Mouse (Mus musculus): ENCODE data around the gene Nhej1. TPM values are rescaled to one million over a fixed set of nuclear protein-coding genes. Genes with fewer than 3 reads are reported as not detected.

Nhej1 gene
- polyA plus RNA-seq, 1 experiment from 2014 or later = 6.6 TPM

GRCm38 (mm10) chr1:75000496-75000895 is 124.5 kb downstream of the Nhej1 start:
- Histone ChIP-seq H3K36me3 (ENCODE audit: insufficient read depth, low read length) (no peaks in the 10 kb centered on the region), H3K4me2 (replicated peaks; ENCODE audit: low read depth, low read length) (no peak overlapping the region), H3K9ac (replicated peaks; ENCODE audit: low read depth) (no peak overlapping the region), H3K27ac (ENCODE audit: low read length) (no peak overlapping the region), H3K4me3 (ENCODE audit: low read depth, low read length) (no peak overlapping the region), H3K27me3 (replicated peaks; ENCODE audit: insufficient read depth, low read length) (no peaks in the 10 kb centered on the region), H3K9me3 (ENCODE audit: low read length) (no peaks in the 10 kb centered on the region), H3K4me1 (ENCODE audit: insufficient read depth, low read depth, low read length) (no peaks in the 10 kb centered on the region)
- DNase-seq (ENCODE audit: low spot score) (peak; percentile 50), ATAC-seq (no peak)
- WGBS = 4% methylated on average over 1 of the region's 1 CpGs
- TF ChIP-seq CTCF (IDR thresholded peaks at IDR 0.05) (peak; percentile 89), EP300 (IDR thresholded peaks at IDR 0.05) (no peak)

- no peak overlapping the region for H3K27ac ChIP-seq (ENCODE audit: low read length)
- H3K4me2 ChIP-seq (replicated peaks; ENCODE audit: low read depth, low read length) = no peak overlapping the region
- H3K27me3 ChIP-seq (replicated peaks; ENCODE audit: insufficient read depth, low read length) = no peaks in the 10 kb centered on the region
- TF ChIP-seq CTCF (IDR thresholded peaks at IDR 0.05) (no peak), EP300 (IDR thresholded peaks at IDR 0.05) (no peak)
- no peak overlapping the region for H3K4me3 ChIP-seq (ENCODE audit: low read depth, low read length)
- no peak for ATAC-seq
- no peaks in the 10 kb centered on the region for H3K4me1 ChIP-seq (ENCODE audit: insufficient read depth, low read depth, low read length)
- no peaks in the 10 kb centered on the region for H3K9me3 ChIP-seq (ENCODE audit: low read length)
- H3K9ac ChIP-seq (replicated peaks; ENCODE audit: low read depth) = no peak overlapping the region
- WGBS = 50% methylated on average over 5 of the region's 5 CpGs
- no peak for DNase-seq (ENCODE audit: low spot score)
- H3K36me3 ChIP-seq (ENCODE audit: insufficient read depth, low read length) = no peaks in the 10 kb centered on the region
Observed at GRCm38 (mm10) chr1:74999173-74999572, 125.8 kb downstream of the Nhej1 start.

GRCm38 (mm10) chr1:74997231-74997630 is 127.8 kb downstream of the Nhej1 start:
- WGBS = 61% methylated on average over 2 of the region's 2 CpGs
- Histone ChIP-seq H3K4me1 (ENCODE audit: insufficient read depth, low read depth, low read length) (no peaks in the 10 kb centered on the region), H3K4me3 (ENCODE audit: low read depth, low read length) (no peak overlapping the region), H3K36me3 (ENCODE audit: insufficient read depth, low read length) (no peaks in the 10 kb centered on the region), H3K27me3 (replicated peaks; ENCODE audit: insufficient read depth, low read length) (no peaks in the 10 kb centered on the region), H3K27ac (ENCODE audit: low read length) (no peak overlapping the region), H3K4me2 (replicated peaks; ENCODE audit: low read depth, low read length) (no peak overlapping the region), H3K9me3 (ENCODE audit: low read length) (no peaks in the 10 kb centered on the region), H3K9ac (replicated peaks; ENCODE audit: low read depth) (no peak overlapping the region)
- no peak for ATAC-seq
- no peak for DNase-seq (ENCODE audit: low spot score)
- no peak for TF ChIP-seq CTCF (IDR thresholded peaks at IDR 0.05)
- no peak for TF ChIP-seq EP300 (IDR thresholded peaks at IDR 0.05)

GRCm38 (mm10) chr1:74977001-74977400 is 148.0 kb downstream of the Nhej1 start:
- Histone ChIP-seq H3K9me3 (ENCODE audit: low read length) (no peaks in the 10 kb centered on the region), H3K27me3 (replicated peaks; ENCODE audit: insufficient read depth, low read length) (no peaks in the 10 kb centered on the region)

GRCm38 (mm10) chr1:74975936-74976335 is 149.1 kb downstream of the Nhej1 start:
- 44% methylated on average over 1 of the region's 1 CpGs for WGBS
- DNase-seq (ENCODE audit: low spot score) = peak; percentile 75
- Histone ChIP-seq H3K4me2 (replicated peaks; ENCODE audit: low read depth, low read length) (no peak overlapping the region), H3K9ac (replicated peaks; ENCODE audit: low read depth) (no peak overlapping the region), H3K36me3 (ENCODE audit: insufficient read depth, low read length) (no peaks in the 10 kb centered on the region), H3K27ac (ENCODE audit: low read length) (no peak overlapping the region), H3K9me3 (ENCODE audit: low read length) (no peaks in the 10 kb centered on the region), H3K27me3 (replicated peaks; ENCODE audit: insufficient read depth, low read length) (no peaks in the 10 kb centered on the region), H3K4me3 (ENCODE audit: low read depth, low read length) (no peak overlapping the region), H3K4me1 (ENCODE audit: insufficient read depth, low read depth, low read length) (no peaks in the 10 kb centered on the region)
- TF ChIP-seq CTCF (IDR thresholded peaks at IDR 0.05) (no peak; the same call in 1 of the 2 replicates), EP300 (IDR thresholded peaks at IDR 0.05) (no peak; the same call in 1 of the 2 replicates)
- peak; percentile 81 for ATAC-seq

More at GRCm38 (mm10) chr1:74977001-74977400, 148.0 kb downstream of the Nhej1 start:
- no peak overlapping the region for H3K4me3 ChIP-seq (ENCODE audit: low read depth, low read length)
- H3K4me1 ChIP-seq (ENCODE audit: insufficient read depth, low read depth, low read length) = no peaks in the 10 kb centered on the region
- H3K36me3 ChIP-seq (ENCODE audit: insufficient read depth, low read length) = no peaks in the 10 kb centered on the region
- DNase-seq (ENCODE audit: low spot score) (no peak), ATAC-seq (no peak)
- no peak overlapping the region for H3K27ac ChIP-seq (ENCODE audit: low read length)
- no peak for TF ChIP-seq CTCF (IDR thresholded peaks at IDR 0.05)
- no peak for TF ChIP-seq EP300 (IDR thresholded peaks at IDR 0.05)
- H3K9ac ChIP-seq (replicated peaks; ENCODE audit: low read depth) = no peak overlapping the region
- H3K4me2 ChIP-seq (replicated peaks; ENCODE audit: low read depth, low read length) = no peak overlapping the region
- WGBS = 59% methylated on average over 8 of the region's 8 CpGs

GRCm38 (mm10) chr1:74973590-74973989 is 151.4 kb downstream of the Nhej1 start:
- ATAC-seq (no peak), DNase-seq (ENCODE audit: low spot score) (no peak)
- TF ChIP-seq EP300 (IDR thresholded peaks at IDR 0.05) (no peak), CTCF (IDR thresholded peaks at IDR 0.05) (peak; percentile 33)
- no peak overlapping the region for H3K4me3 ChIP-seq (ENCODE audit: low read depth, low read length)
- no peaks in the 10 kb centered on the region for H3K27me3 ChIP-seq (replicated peaks; ENCODE audit: insufficient read depth, low read length)
- WGBS = 78% methylated on average over 6 of the region's 6 CpGs
- no peak overlapping the region for H3K27ac ChIP-seq (ENCODE audit: low read length)
- no peaks in the 10 kb centered on the region for H3K4me1 ChIP-seq (ENCODE audit: insufficient read depth, low read depth, low read length)
- H3K9ac ChIP-seq (replicated peaks; ENCODE audit: low read depth) = no peak overlapping the region
- no peak overlapping the region for H3K4me2 ChIP-seq (replicated peaks; ENCODE audit: low read depth, low read length)
- no peaks in the 10 kb centered on the region for H3K9me3 ChIP-seq (ENCODE audit: low read length)
- H3K36me3 ChIP-seq (ENCODE audit: insufficient read depth, low read length) = no peaks in the 10 kb centered on the region

All from lung, postnatal 0 days (tissue).